Mouse (Mus musculus): ENCODE measurements around the gene Rabep1.

The Rabep1 gene

GRCm38 (mm10) chr11:70844559-70845456, at the start of gene Rabep1:
Gene Rabep1 (plus strand): TSS chr11:70844778.
- ChIA-PET CTCF (interaction anchor here in 3 of 4 experiments (1.0 to 1.4 kb wide), 5 partner anchors 19 to 67 kb away, joined by 3 to 9 read pairs (median 3); no protein-coding TSS in a partner anchor), POLR2A (interaction anchor here in 3 of 4 experiments (0.5 to 1.6 kb wide), 32 partner anchors 8 to 436 kb away, joined by 3 to 14 read pairs (median 3); partner anchors contain the start of genes Rnf167 (in 2 of the 3), Slc25a11 (in 2 of the 3), 6330403K07Rik (in 1 of the 3) and Derl2 (in 1 of the 3))

GRCm38 (mm10) chr11:70802208-70802864, 42.2 kb upstream of the Rabep1 start:
- POLR2A ChIA-PET: no interaction called here

GRCm38 (mm10) chr11:70802865-70803261, 41.7 kb upstream of the Rabep1 start:
- ChIA-PET CTCF (interaction anchor here (0.7 to 1.3 kb wide), 8 partner anchors 10 to 371 kb away, joined by 3 to 4 read pairs (median 3); partner anchors contain the start of genes Arrb2 (in 1 of the 4), Nlrp1a (in 1 of the 4) and Scimp (in 1 of the 4)), POLR2A (no interaction called here)

More at GRCm38 (mm10) chr11:70802208-70802864, 42.2 kb upstream of the Rabep1 start:
- CTCF ChIA-PET: interaction anchor here (0.5 to 1.3 kb wide), 12 partner anchors 8 to 370 kb away, joined by 3 to 4 read pairs (median 3); partner anchors contain the start of genes Arrb2 (in 1 of the 4), Nlrp1a (in 1 of the 4) and Scimp (in 1 of the 4)

- CTCF ChIA-PET: interaction anchor here in 1 of 4 experiments (0.6 to 0.7 kb wide), 2 partner anchors 22 to 903 kb away, joined by 3 read pairs; no protein-coding TSS in a partner anchor
- POLR2A ChIA-PET: interaction anchor here in 1 of 4 experiments (1.2 kb wide), 1 partner anchor 135 kb away, joined by 3 read pairs; no protein-coding TSS in a partner anchor
Measured at GRCm38 (mm10) chr11:70803711-70804200, 40.8 kb upstream of the Rabep1 start.

- POLR2A ChIA-PET: interaction anchor here in 1 of 4 experiments (1.0 to 1.2 kb wide), 2 partner anchors 14 to 136 kb away, joined by 3 to 4 read pairs; no protein-coding TSS in a partner anchor
- CTCF ChIA-PET: interaction anchor here in 1 of 4 experiments (0.7 kb wide), 1 partner anchor 902 kb away, joined by 3 read pairs; no protein-coding TSS in a partner anchor
Measured at GRCm38 (mm10) chr11:70804395-70804794, 40.2 kb upstream of the Rabep1 start.

- ChIA-PET CTCF (no interaction called here), POLR2A (interaction anchor here in 1 of 4 experiments (1.0 kb wide), 1 partner anchor 15 kb away, joined by 4 read pairs; no protein-coding TSS in a partner anchor)
Measured at GRCm38 (mm10) chr11:70805641-70806175, 38.9 kb upstream of the Rabep1 start.

GRCm38 (mm10) chr11:70806697-70807096, 37.9 kb upstream of the Rabep1 start:
- ChIA-PET POLR2A (no interaction called here), CTCF (no interaction called here)

GRCm38 (mm10) chr11:70807630-70808029, 36.9 kb upstream of the Rabep1 start:
- CTCF ChIA-PET: interaction anchor here in 1 of 4 experiments (0.9 kb wide), 1 partner anchor 185 kb away, joined by 3 read pairs; no protein-coding TSS in a partner anchor
- POLR2A ChIA-PET: no interaction called here

- CTCF ChIA-PET: interaction anchor here in 3 of 4 experiments (0.6 to 1.6 kb wide), 4 partner anchors 30 to 185 kb away, joined by 3 to 8 read pairs (median 3); no protein-coding TSS in a partner anchor
- POLR2A ChIA-PET: interaction anchor here in 1 of 4 experiments (0.6 kb wide), 1 partner anchor 485 kb away, joined by 3 read pairs; no protein-coding TSS in a partner anchor
Measured at GRCm38 (mm10) chr11:70808101-70808500, 36.5 kb upstream of the Rabep1 start.

- ChIA-PET POLR2A (interaction anchor here in 1 of 4 experiments (0.6 to 1.5 kb wide), 7 partner anchors 31 to 693 kb away, joined by 3 to 4 read pairs (median 3); partner anchors contain the start of gene Rnf167), CTCF (interaction anchor here in 3 of 4 experiments (0.5 to 1.6 kb wide), 6 partner anchors 10 to 209 kb away, joined by 3 to 8 read pairs (median 3); no protein-coding TSS in a partner anchor)
Measured at GRCm38 (mm10) chr11:70809011-70809410, 35.6 kb upstream of the Rabep1 start.

- POLR2A ChIA-PET: interaction anchor here in 1 of 4 experiments (0.7 kb wide), 1 partner anchor 435 kb away, joined by 3 read pairs; no protein-coding TSS in a partner anchor
Measured at GRCm38 (mm10) chr11:70811041-70811440, 33.5 kb upstream of the Rabep1 start.

GRCm38 (mm10) chr11:70811471-70812240, 32.9 kb upstream of the Rabep1 start:
- CTCF ChIA-PET: interaction anchor here in 3 of 4 experiments (0.7 to 1.0 kb wide), 4 partner anchors 9 to 35 kb away, joined by 3 to 6 read pairs (median 4); no protein-coding TSS in a partner anchor
- POLR2A ChIA-PET: interaction anchor here in 1 of 4 experiments (0.7 kb wide), 1 partner anchor 434 kb away, joined by 3 read pairs; no protein-coding TSS in a partner anchor

More at GRCm38 (mm10) chr11:70811041-70811440, 33.5 kb upstream of the Rabep1 start:
- CTCF ChIA-PET: interaction anchor here in 2 of 4 experiments (0.7 to 0.8 kb wide), 2 partner anchors 19 to 35 kb away, joined by 4 read pairs; no protein-coding TSS in a partner anchor

GRCm38 (mm10) chr11:70812365-70812764, 32.2 kb upstream of the Rabep1 start, which contains the start of gene Scimp:
Gene Scimp (minus strand): TSS chr11:70812586.
- POLR2A ChIA-PET: no interaction called here
- CTCF ChIA-PET: interaction anchor here in 2 of 4 experiments (0.5 to 1.0 kb wide), 3 partner anchors 10 to 1329 kb away, joined by 3 to 6 read pairs (median 4); no protein-coding TSS in a partner anchor

- ChIA-PET CTCF (interaction anchor here (0.6 to 3.2 kb wide), 30 partner anchors 9 to 545 kb away, joined by 3 to 28 read pairs (median 4); partner anchors contain the start of genes Rabep1 (in 2 of the 4), Alox12e (in 1 of the 4), Camta2 (in 1 of the 4) and Inca1 (in 1 of the 4)), POLR2A (interaction anchor here in 2 of 4 experiments (0.6 to 1.5 kb wide), 2 partner anchors 28 to 407 kb away, joined by 3 to 6 read pairs; no protein-coding TSS in a partner anchor)
Measured at GRCm38 (mm10) chr11:70815071-70815470, 29.5 kb upstream of the Rabep1 start.

GRCm38 (mm10) chr11:70815498-70816078, 29.0 kb upstream of the Rabep1 start:
- ChIA-PET CTCF (interaction anchor here (0.5 to 3.2 kb wide), 48 partner anchors 8 to 1840 kb away, joined by 3 to 28 read pairs (median 3); partner anchors contain the start of genes Rabep1 (in 2 of the 4), Alox12e (in 1 of the 4), Camta2 (in 1 of the 4) and Derl2 (in 1 of the 4)), POLR2A (interaction anchor here (0.6 to 1.5 kb wide), 4 partner anchors 28 to 1281 kb away, joined by 3 to 6 read pairs (median 3); partner anchors contain the start of gene Rabep1 (in 1 of the 4))

- POLR2A ChIA-PET: interaction anchor here in 1 of 4 experiments (0.6 to 1.5 kb wide), 4 partner anchors 9 to 1333 kb away, joined by 3 read pairs; no protein-coding TSS in a partner anchor
- CTCF ChIA-PET: interaction anchor here (0.6 to 3.2 kb wide), 7 partner anchors 9 to 464 kb away, joined by 3 to 15 read pairs (median 4); no protein-coding TSS in a partner anchor
Measured at GRCm38 (mm10) chr11:70816770-70817169, 27.8 kb upstream of the Rabep1 start.
